Mouse (Mus musculus) small intestine, adult 2 months (tissue): ENCODE measurements around the gene Fsd1.

Experiments
- CTCF ChIP-seq: fragments of 200-500 bp; IDR thresholded peaks from 2 replicates; pipeline ENCODE4 v1.5.1; 2012; ENCODE audit warnings: low read depth, mild to moderate bottlenecking, control low read depth, inconsistent platforms, low read length, moderate library complexity, mixed read lengths; ENCODE audit not compliant: insufficient replicate concordance, insufficient read length; ENCODE audit errors: extremely low read depth
- POLR2A ChIP-seq: fragments of 200-500 bp; IDR thresholded peaks from 2 replicates; pipeline ENCODE4 v1.6.1; 2012; ENCODE audit warnings: low read depth, mild to moderate bottlenecking, control low read depth, inconsistent platforms, low read length, moderate library complexity

DNA sequence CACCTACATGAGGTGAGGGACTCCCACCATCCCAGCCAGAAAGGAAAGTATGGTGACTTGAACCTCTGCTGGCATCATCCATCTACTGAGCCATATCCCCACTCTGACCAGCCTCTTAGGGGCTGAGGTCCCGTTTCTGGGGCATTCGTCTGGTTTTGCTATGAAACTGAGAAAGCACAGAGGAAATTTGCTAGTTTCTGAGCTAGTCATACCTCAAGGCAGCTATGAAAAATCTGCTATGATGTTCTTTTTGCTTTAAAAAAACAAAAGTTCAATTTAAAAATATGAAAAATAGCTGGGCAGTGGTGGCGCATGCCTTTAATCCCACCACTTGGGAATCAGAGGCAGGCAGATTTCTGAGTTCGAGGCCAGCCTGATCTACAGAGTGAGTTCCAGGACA is 37.7 kb upstream of the Fsd1 start:
- TF ChIP-seq CTCF, result no peak
- TF ChIP-seq POLR2A, result no peak
